Mouse (Mus musculus) kidney, embryonic 15.5 days (tissue): Measurements from ENCODE around the gene Lrrc3c. TPM values are rescaled to one million over a fixed set of nuclear protein-coding genes. Genes with fewer than 3 reads are reported as not detected.

Experiments used
- ATAC-seq: fragments of 200-750 bp; cut with Nextera tagmentation; replicated peaks from 2 replicates; pipeline ENCODE4 v1.8.0; 2017; ENCODE audit warnings: moderate TSS enrichment; ENCODE audit not compliant: low FRiP score
- H3K27ac ChIP-seq: fragments of 300-500 bp; sonication (generic); 2 replicates; pipeline ENCODE4 v1.5.1; 2015; ENCODE audit warnings: mild to moderate bottlenecking, inconsistent platforms
- H3K27me3 ChIP-seq: fragments of 300-500 bp; sonication (generic); 2 replicates; pipeline ENCODE4 v1.6.1; 2015; ENCODE audit warnings: inconsistent platforms
- H3K36me3 ChIP-seq: fragments of 300-500 bp; sonication (generic); 2 replicates; pipeline ENCODE4 v1.6.1; 2015; ENCODE audit warnings: inconsistent platforms
- H3K4me1 ChIP-seq: fragments of 300-500 bp; sonication (generic); 2 replicates; pipeline ENCODE4 v1.6.1; 2015; ENCODE audit warnings: inconsistent platforms
- H3K4me2 ChIP-seq: fragments of 300-500 bp; sonication (generic); 2 replicates; pipeline ENCODE4 v1.6.1; 2015; ENCODE audit warnings: moderate library complexity, mild to moderate bottlenecking, inconsistent platforms
- H3K4me3 ChIP-seq: fragments of 300-500 bp; sonication (generic); replicated peaks from 2 replicates; pipeline ENCODE4 v1.5.1; 2015; ENCODE audit warnings: mild to moderate bottlenecking, inconsistent platforms
- H3K9ac ChIP-seq: fragments of 300-500 bp; sonication (generic); 2 replicates; pipeline ENCODE4 v1.6.1; 2015; ENCODE audit warnings: mild to moderate bottlenecking, inconsistent platforms
- H3K9me3 ChIP-seq: fragments of 300-500 bp; sonication (generic); replicated peaks from 2 replicates; pipeline ENCODE4 v1.6.1; 2016; ENCODE audit warnings: inconsistent platforms
- WGBS: fragments of 180-500 bp; shearing (Covaris S2); methylation state at CpG from one replicate; pipeline ENCODE4 v1.1.7; 2015; ENCODE audit warnings: mixed read lengths; 5-methylcytosine and 5-hydroxymethylcytosine counted together
- polyA plus RNA-seq: library from polyadenylated mRNA; unstranded; fragments of >200 nt; fragmentation: Nextera tagmentation; extraction: Ambion mirVana; gene quantifications from 2 replicates; pipeline ENCODE4 v1.2.1, GENCODE M21; 2015

Gene Lrrc3c
- polyA plus RNA-seq, 1 experiment from 2014 or later = not detected

GRCm38 (mm10) chr11:98580301-98581121, 17.6 kb upstream of the Lrrc3c start:
- Histone ChIP-seq H3K4me3 (no peak overlapping the region), H3K36me3 (peaks cover 32% of the 10 kb centered on the region), H3K9ac (no peak overlapping the region), H3K4me1 (peaks cover 13% of the 10 kb centered on the region), H3K9me3 (no peaks in the 10 kb centered on the region), H3K27ac (no peak overlapping the region), H3K27me3 (no peaks in the 10 kb centered on the region), H3K4me2 (no peak overlapping the region)
- peak; percentile 54; the same call in 1 of the 2 replicates for ATAC-seq
- 72% methylated on average over 16 of the region's 16 CpGs for WGBS

DNA sequence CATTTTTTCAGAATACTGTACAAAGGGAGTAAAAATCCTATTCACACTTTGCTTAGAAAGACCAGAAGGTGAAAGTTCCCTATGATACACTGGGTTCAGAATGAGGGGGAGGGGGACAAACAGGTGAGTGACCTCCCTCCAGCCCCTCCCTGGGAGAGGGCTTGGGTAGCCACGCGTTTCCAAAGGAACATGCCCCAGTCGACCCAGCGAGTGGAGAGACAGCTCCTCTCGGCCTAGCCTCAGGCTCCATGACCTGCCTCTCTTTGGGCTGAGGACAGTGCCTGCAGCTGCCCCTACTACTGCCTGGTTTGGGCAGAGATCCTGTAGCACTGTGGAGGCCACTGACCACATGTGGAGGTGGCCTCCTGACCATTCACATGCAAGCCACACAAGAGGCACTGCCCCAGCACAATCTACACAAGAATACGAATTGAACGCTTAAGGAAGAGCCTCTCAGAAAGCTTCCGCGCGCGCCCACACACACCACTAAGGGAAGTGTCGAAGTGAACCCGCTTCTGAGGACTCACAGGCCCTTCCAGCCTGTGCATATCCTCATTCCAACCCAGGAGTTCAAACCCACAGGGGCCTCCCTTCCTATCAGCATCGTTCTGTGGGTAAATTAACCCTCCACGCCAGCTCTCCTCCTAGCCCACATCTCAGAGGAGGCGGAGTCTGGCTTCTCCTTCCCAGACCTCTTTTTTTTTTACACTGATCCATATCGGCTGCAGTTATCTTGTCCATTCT, 16.6 kb upstream of the Lrrc3c start:
- Histone ChIP-seq H3K27me3 (no peaks in the 10 kb centered on the region), H3K36me3 (peaks cover 32% of the 10 kb centered on the region), H3K27ac (no peak overlapping the region), H3K4me2 (no peak overlapping the region), H3K4me3 (no peak overlapping the region), H3K4me1 (peaks cover 23% of the 10 kb centered on the region), H3K9ac (no peak overlapping the region), H3K9me3 (no peaks in the 10 kb centered on the region)
- 69% methylated on average over 17 of the region's 17 CpGs for WGBS
- no peak for ATAC-seq

GRCm38 (mm10) chr11:98582030-98582388, 16.1 kb upstream of the Lrrc3c start:
- no peak overlapping the region for H3K4me2 ChIP-seq
- H3K4me1 ChIP-seq = peaks cover 24% of the 10 kb centered on the region
- no peak overlapping the region for H3K9ac ChIP-seq
- H3K4me3 ChIP-seq = no peak overlapping the region
- no peak for ATAC-seq
- H3K9me3 ChIP-seq = no peaks in the 10 kb centered on the region
- no peaks in the 10 kb centered on the region for H3K27me3 ChIP-seq
- peaks cover 32% of the 10 kb centered on the region for H3K36me3 ChIP-seq
- WGBS = 83% methylated on average over 8 of the region's 8 CpGs
- no peak overlapping the region for H3K27ac ChIP-seq

GRCm38 (mm10) chr11:98582551-98583264, 15.4 kb upstream of the Lrrc3c start:
- Histone ChIP-seq H3K4me1 (peaks cover 29% of the 10 kb centered on the region), H3K36me3 (peaks cover 32% of the 10 kb centered on the region), H3K27me3 (no peaks in the 10 kb centered on the region), H3K4me3 (no peak overlapping the region), H3K27ac (no peak overlapping the region), H3K9ac (no peak overlapping the region), H3K4me2 (no peak overlapping the region), H3K9me3 (no peaks in the 10 kb centered on the region)
- ATAC-seq = no peak
- WGBS = 89% methylated on average over 12 of the region's 12 CpGs

GRCm38 (mm10) chr11:98583265-98583552, 14.9 kb upstream of the Lrrc3c start:
- ATAC-seq = no peak
- no peak overlapping the region for H3K27ac ChIP-seq
- 87% methylated on average over 3 of the region's 3 CpGs for WGBS

DNA sequence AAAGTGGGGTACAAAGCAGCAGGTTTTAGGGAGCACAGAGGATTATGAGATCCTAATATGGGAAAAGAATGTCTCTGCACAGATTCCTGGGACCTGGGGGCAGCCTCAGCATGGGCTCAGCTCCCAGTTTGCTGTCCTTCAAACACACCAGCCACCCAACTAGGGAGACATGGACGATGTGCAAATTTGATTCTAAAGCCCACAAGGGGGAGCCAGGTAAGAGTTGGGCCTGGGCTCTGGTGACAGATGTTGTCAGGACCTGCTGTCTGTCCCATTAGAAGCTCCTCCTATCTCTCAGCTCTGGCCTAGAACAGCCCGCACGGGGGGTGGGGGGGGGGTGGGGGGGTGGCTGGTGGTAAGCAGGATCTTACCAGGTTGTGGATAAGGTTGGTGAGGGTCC, 14.5 kb upstream of the Lrrc3c start:
- H3K4me2 ChIP-seq = no peak overlapping the region
- no peak overlapping the region for H3K27ac ChIP-seq
- H3K4me1 ChIP-seq = peaks cover 37% of the 10 kb centered on the region

More at GRCm38 (mm10) chr11:98583265-98583552, 14.9 kb upstream of the Lrrc3c start:
- H3K27me3 ChIP-seq = no peaks in the 10 kb centered on the region
- H3K36me3 ChIP-seq = peaks cover 32% of the 10 kb centered on the region
- no peaks in the 10 kb centered on the region for H3K9me3 ChIP-seq
- no peak overlapping the region for H3K9ac ChIP-seq
- H3K4me1 ChIP-seq = peaks cover 34% of the 10 kb centered on the region
- H3K4me2 ChIP-seq = no peak overlapping the region
- H3K4me3 ChIP-seq = no peak overlapping the region

DNA sequence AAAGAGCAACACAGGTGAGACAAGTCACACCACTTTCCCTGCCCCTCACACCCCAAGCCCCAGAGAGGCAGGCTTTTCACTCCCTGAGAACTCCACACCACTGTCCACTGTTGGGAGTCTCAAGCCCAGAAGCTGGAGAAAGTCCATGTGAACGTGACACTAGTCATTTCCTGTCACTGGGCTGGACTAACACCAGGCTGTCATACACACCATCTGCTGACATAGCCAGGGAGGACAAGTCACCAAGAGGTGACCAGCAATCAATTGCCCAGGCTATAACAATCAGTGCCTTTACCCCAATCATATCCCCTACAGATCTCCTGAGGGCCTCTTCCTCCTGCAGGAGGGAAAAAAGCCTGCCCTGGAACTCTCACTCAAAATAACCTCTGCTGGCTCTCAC, 13.9 kb upstream of the Lrrc3c start:
- Histone ChIP-seq H3K4me1 (peaks cover 43% of the 10 kb centered on the region), H3K27ac (no peak overlapping the region), H3K4me2 (no peak overlapping the region), H3K9ac (no peak overlapping the region), H3K27me3 (no peaks in the 10 kb centered on the region), H3K4me3 (no peak overlapping the region), H3K9me3 (no peaks in the 10 kb centered on the region), H3K36me3 (peaks cover 32% of the 10 kb centered on the region)
- no peak for ATAC-seq
- WGBS = 37% methylated on average over 1 of the region's 1 CpGs

More for the DNA sequence above, 14.5 kb upstream of the Lrrc3c start:
- Histone ChIP-seq H3K9me3 (no peaks in the 10 kb centered on the region), H3K4me3 (no peak overlapping the region), H3K9ac (no peak overlapping the region), H3K27me3 (no peaks in the 10 kb centered on the region), H3K36me3 (peaks cover 32% of the 10 kb centered on the region)
- WGBS = 48% methylated on average over 3 of the region's 3 CpGs
- no peak for ATAC-seq

GRCm38 (mm10) chr11:98584629-98585177, 13.4 kb upstream of the Lrrc3c start:
- 92% methylated on average over 6 of the region's 6 CpGs for WGBS
- peaks cover 32% of the 10 kb centered on the region for H3K36me3 ChIP-seq
- H3K4me2 ChIP-seq = 0 out of 2 replicates have a peak overlapping the region, but pooled peaks have one; percentile 80
- ATAC-seq = no peak
- peaks cover 46% of the 10 kb centered on the region for H3K4me1 ChIP-seq
- no peak overlapping the region for H3K27ac ChIP-seq
- H3K9me3 ChIP-seq = no peaks in the 10 kb centered on the region
- H3K27me3 ChIP-seq = no peaks in the 10 kb centered on the region
- no peak overlapping the region; the same call in 1 of the 2 replicates for H3K9ac ChIP-seq
- H3K4me3 ChIP-seq = no peak overlapping the region

- Histone ChIP-seq H3K4me2 (peak overlapping the region; percentile 80), H3K9me3 (no peaks in the 10 kb centered on the region), H3K36me3 (peaks cover 23% of the 10 kb centered on the region), H3K27ac (peak overlapping the region; percentile 87), H3K4me1 (peaks cover 53% of the 10 kb centered on the region), H3K4me3 (peak overlapping the region; percentile 86), H3K9ac (peak overlapping the region; percentile 87), H3K27me3 (peaks cover 4% of the 10 kb centered on the region)
- ATAC-seq = peak; percentile 28
- WGBS = 2% methylated on average over 22 of the region's 22 CpGs
These were observed 11.8 kb upstream of the Lrrc3c start for GRCm38 (mm10) chr11:98586087-98586891.

- H3K4me3 ChIP-seq = peak within 1 kb of the TSS; percentile 86
- H3K36me3 ChIP-seq = peaks cover 16% of the 10 kb centered on the region
- H3K4me2 ChIP-seq = peak within 1 kb of the TSS; percentile 80
- peaks cover 12% of the 10 kb centered on the region for H3K27me3 ChIP-seq
- ATAC-seq = peak; percentile 95
- under 1% methylated on average over 49 of the region's 49 CpGs for WGBS
- no peaks in the 10 kb centered on the region for H3K9me3 ChIP-seq
- peak within 1 kb of the TSS; percentile 87 for H3K27ac ChIP-seq
- H3K4me1 ChIP-seq = peaks cover 55% of the 10 kb centered on the region
- H3K9ac ChIP-seq = peak within 1 kb of the TSS; percentile 87
These were observed 11.1 kb upstream of the Lrrc3c start, which contains the start of gene Ormdl3 for GRCm38 (mm10) chr11:98586892-98587563. Gene Ormdl3 (minus strand): TSS chr11:98587368.
